Mouse (Mus musculus): ENCODE measurements around the gene Rabep2. TPM values are rescaled to one million over a fixed set of nuclear protein-coding genes. Genes with fewer than 3 reads are reported as not detected.
"Not testable (repeated sequence)": the region's sequence is repeated elsewhere in the genome, so short reads cannot be mapped to it uniquely, and the experiment has no call there.

Rabep2 gene
- polyA plus RNA-seq (2012; rRNA removed) = 35.1 and 35.2 TPM in 2 replicates
- polyA plus RNA-seq (2014; fragmentation: Nextera tagmentation; extraction: Ambion mirVana) = 30.7 and 31.2 TPM in 2 replicates

DNA sequence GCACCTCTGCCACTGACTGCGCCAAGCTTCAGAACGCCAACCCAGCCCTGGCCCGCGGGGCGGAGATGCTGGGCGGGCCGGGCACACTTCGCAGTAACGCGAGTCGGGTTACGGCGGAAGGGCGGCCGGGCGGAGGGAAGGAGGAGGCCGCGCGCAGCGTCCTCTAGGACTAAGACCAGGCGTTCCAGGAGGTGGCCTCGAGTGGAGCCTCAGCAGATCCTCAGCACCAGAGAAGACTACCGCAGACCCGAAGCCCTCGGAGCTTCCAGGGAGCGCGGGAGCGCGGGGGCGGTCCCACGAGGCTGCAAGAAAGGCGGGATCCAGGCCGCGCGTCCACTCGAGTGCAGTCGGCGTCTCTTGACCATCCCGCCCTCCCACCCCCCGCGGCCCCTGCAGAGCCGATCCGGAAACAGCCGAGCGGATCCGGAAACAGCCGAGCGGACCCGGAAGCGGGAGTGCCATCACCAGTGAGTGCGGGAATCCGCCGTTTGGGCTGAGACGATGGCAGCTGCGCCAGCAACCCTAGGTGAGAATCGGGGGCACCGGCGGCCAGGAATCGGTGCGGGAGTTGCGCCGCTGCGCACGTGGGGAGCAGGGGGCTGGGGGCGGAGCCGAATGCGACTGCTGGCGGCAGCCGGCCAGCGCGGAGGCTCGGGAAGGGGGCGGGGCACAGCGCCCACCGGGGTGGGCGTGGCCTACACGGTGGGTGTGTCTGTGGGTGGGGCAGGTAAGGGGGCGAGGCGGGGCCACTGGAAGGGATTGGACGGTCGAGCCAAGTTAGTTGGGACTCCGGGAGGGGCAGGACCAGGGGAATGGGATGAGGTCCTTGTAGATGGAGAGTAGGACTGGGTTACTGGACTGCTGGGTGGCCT lies at the start of gene Rabep2:
Gene Rabep2 (plus strand): TSS at position 129 of the 872 bp plus-strand sequence.
- Histone ChIP-seq H3K4me3 (replicated peaks; ENCODE audit: low read length) (peak within 1 kb of the TSS; percentile 73), H3K27ac (replicated peaks; ENCODE audit: low read depth, low read length) (peak within 1 kb of the TSS; percentile 91), H3K27me3 (ENCODE audit: control insufficient read depth, insufficient read depth, low read length) (no peaks in the 10 kb centered on the region), H3K9ac (ENCODE audit: low read depth, low read length, severe bottlenecking) (peak within 1 kb of the TSS; percentile 80), H3K4me1 (ENCODE audit: control insufficient read depth, insufficient read depth, low read length) (peaks cover 13% of the 10 kb centered on the region), H3K9me3 (ENCODE audit: control insufficient read depth, low read length) (no peaks in the 10 kb centered on the region), H3K4me2 (replicated peaks; ENCODE audit: low read depth, low read length, severe bottlenecking) (peak within 1 kb of the TSS; percentile 79), H3K36me3 (ENCODE audit: control insufficient read depth, insufficient read depth, low read length) (peaks cover 17% of the 10 kb centered on the region)
- under 1% methylated on average over 54 of the region's 82 CpGs for WGBS
- 0 out of 2 replicates have a peak, but pooled peaks have one; percentile 80 for TF ChIP-seq POLR2A (IDR thresholded peaks at IDR 0.05; ENCODE audit: borderline replicate concordance, extremely low read depth, insufficient read depth, insufficient read length)
- peak; percentile 95 for ATAC-seq (ENCODE audit: low FRiP score, low read depth)
- DNase-seq (ENCODE audit: low spot score) = peak; percentile 88

DNA sequence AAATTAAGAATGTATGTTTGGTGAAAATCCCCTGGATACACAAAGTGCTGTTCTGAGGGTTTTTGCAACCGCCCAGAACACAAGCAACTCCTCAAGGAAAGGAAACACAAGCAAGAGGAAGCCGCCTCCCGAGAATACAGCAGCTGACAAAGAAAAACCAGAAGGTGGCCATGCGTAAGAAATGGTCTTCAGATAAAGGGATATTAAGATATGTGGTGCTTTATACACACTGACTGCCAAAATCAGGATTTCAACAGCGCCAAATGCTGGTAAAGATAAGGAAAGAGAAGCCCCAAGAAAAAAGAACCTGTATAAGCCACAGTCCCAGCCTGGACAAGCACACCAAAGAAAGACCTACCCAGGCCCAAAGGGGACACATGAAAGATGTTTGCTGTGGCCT lies 45.0 kb upstream of the Rabep2 start:
- H3K4me1 ChIP-seq (ENCODE audit: control insufficient read depth, insufficient read depth, low read length) = no peaks in the 10 kb centered on the region
- no peak for TF ChIP-seq POLR2A (IDR thresholded peaks at IDR 0.05; ENCODE audit: borderline replicate concordance, extremely low read depth, insufficient read depth, insufficient read length)
- DNase-seq (ENCODE audit: low spot score) = no peak
- ATAC-seq (ENCODE audit: low FRiP score, low read depth) = no peak
- no peaks in the 10 kb centered on the region for H3K27me3 ChIP-seq (ENCODE audit: control insufficient read depth, insufficient read depth, low read length)
- H3K36me3 ChIP-seq (ENCODE audit: control insufficient read depth, insufficient read depth, low read length) = peaks cover 34% of the 10 kb centered on the region
- no peak overlapping the region for H3K27ac ChIP-seq (replicated peaks; ENCODE audit: low read depth, low read length)
- H3K9me3 ChIP-seq (ENCODE audit: control insufficient read depth, low read length) = no peaks in the 10 kb centered on the region
- 92% methylated on average over 5 of the region's 5 CpGs for WGBS
- no peak overlapping the region for H3K4me3 ChIP-seq (replicated peaks; ENCODE audit: low read length)
- no peak overlapping the region for H3K9ac ChIP-seq (ENCODE audit: low read depth, low read length, severe bottlenecking)
- H3K4me2 ChIP-seq (replicated peaks; ENCODE audit: low read depth, low read length, severe bottlenecking) = no peak overlapping the region

DNA sequence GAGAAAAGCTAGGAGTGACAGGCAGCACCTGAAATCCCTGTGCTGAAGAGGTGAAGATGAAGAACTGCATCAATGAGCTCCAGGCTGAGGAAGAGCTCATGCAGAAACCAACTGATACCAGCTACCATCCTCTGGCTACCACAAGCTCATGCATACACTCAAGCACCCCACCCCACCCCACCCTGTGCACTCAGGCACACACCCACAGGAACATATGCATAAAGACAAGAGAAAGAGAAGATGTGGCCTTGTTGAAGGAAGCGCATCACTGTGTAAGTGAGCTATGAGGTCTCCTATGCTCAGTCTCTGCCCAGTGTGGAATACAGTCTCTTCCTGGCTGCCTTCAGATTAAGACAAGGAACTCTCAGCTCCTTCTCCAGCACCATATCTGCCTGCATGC lies 40.4 kb upstream of the Rabep2 start:
- Histone ChIP-seq H3K9ac (ENCODE audit: low read depth, low read length, severe bottlenecking) (no peak overlapping the region), H3K36me3 (ENCODE audit: control insufficient read depth, insufficient read depth, low read length) (peaks cover 61% of the 10 kb centered on the region), H3K4me1 (ENCODE audit: control insufficient read depth, insufficient read depth, low read length) (no peaks in the 10 kb centered on the region), H3K4me3 (replicated peaks; ENCODE audit: low read length) (no peak overlapping the region), H3K27ac (replicated peaks; ENCODE audit: low read depth, low read length) (no peak overlapping the region), H3K4me2 (replicated peaks; ENCODE audit: low read depth, low read length, severe bottlenecking) (no peak overlapping the region), H3K27me3 (ENCODE audit: control insufficient read depth, insufficient read depth, low read length) (no peaks in the 10 kb centered on the region), H3K9me3 (ENCODE audit: control insufficient read depth, low read length) (no peaks in the 10 kb centered on the region)
- ATAC-seq (ENCODE audit: low FRiP score, low read depth) (no peak), DNase-seq (ENCODE audit: low spot score) (no peak)
- TF ChIP-seq POLR2A (IDR thresholded peaks at IDR 0.05; ENCODE audit: borderline replicate concordance, extremely low read depth, insufficient read depth, insufficient read length) = no peak
- WGBS = 94% methylated on average over 1 of the region's 1 CpGs

DNA sequence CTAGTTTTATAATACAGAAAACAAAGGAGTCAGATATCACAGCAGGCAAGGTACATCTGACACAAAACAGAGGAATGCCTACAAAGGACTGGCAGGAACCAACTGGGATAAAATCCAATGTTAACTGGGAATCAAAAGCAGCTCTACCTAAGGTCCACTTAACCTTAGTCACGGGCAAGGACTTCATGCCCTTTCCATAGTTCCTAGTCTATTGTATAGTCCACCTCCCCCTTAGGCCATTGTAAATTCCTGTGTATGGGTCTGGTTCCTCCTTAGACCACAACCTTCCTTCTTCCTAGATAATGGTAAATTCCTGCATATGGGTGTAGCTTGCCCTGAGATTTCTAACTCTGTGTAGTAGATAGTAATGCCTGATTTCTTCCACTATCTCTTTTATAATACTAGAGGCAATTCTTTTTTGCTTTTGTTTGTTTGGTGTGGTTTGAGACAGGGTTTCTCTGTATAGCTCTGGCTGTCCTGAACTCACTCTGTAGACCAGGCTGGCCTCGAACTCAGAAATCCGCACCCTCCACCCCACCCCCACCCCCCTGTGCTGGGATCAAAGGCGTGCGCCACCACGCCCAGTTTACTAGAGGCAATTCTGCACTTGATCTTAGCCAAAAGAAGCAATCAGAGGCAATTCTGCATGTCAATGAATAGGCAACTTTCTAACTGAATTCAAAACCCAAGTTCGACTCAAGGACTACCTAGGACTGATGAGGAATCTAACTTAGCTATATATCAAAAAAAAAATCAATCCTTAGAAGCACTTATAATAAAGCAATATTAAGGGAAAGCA lies 36.3 kb upstream of the Rabep2 start:
- H3K36me3 ChIP-seq (ENCODE audit: control insufficient read depth, insufficient read depth, low read length) = peaks cover 33% of the 10 kb centered on the region
- not testable (repeated sequence) for H3K4me1 ChIP-seq (ENCODE audit: control insufficient read depth, insufficient read depth, low read length); H3K4me2 ChIP-seq (replicated peaks; ENCODE audit: low read depth, low read length, severe bottlenecking); DNase-seq (ENCODE audit: low spot score); H3K27me3 ChIP-seq (ENCODE audit: control insufficient read depth, insufficient read depth, low read length); ATAC-seq (ENCODE audit: low FRiP score, low read depth); H3K4me3 ChIP-seq (replicated peaks; ENCODE audit: low read length); H3K9ac ChIP-seq (ENCODE audit: low read depth, low read length, severe bottlenecking); H3K27ac ChIP-seq (replicated peaks; ENCODE audit: low read depth, low read length); H3K9me3 ChIP-seq (ENCODE audit: control insufficient read depth, low read length)
- 85% methylated on average over 7 of the region's 7 CpGs for WGBS

Measured in limb, embryonic 14.5 days (tissue).